12 mouse cellular contexts compared by ENCODE assay signal in genomic region chr2:20168156-20168555, GRCm38 (mm10).
"Had no signal": no experiment of that assay in that cellular context is flagged by ENCODE, and none has a peak within 500 bp of the region (broad histone marks: within the 10 kb centered on the region; RNA-seq: fewer than 3 reads in every experiment).

No protein-coding gene starts in this region.

- H3K4me3 ChIP-seq: layer of hippocampus, adult 2 months; limb, embryonic 12.5 days; liver, embryonic 13.5 days; lung, embryonic 15.5 days; myocyte; neural tube, embryonic 15.5 days had no signal

- H3K4me2 ChIP-seq: limb, embryonic 12.5 days; liver, embryonic 13.5 days; lung, embryonic 15.5 days; neural tube, embryonic 15.5 days had no signal

- DNase-seq: liver; liver, embryonic 13.5 days; liver, postnatal 0 days; midbrain, embryonic 14.5 days; spleen, adult 18-20 months; thymus, adult 2 months; thymus, postnatal 25 days had no signal

- H3K4me1 ChIP-seq: limb, embryonic 12.5 days; liver, embryonic 13.5 days; lung, embryonic 15.5 days; neural tube, embryonic 15.5 days had no signal

- H3K9ac ChIP-seq: limb, embryonic 12.5 days; liver, embryonic 13.5 days; liver, postnatal 0 days; lung, embryonic 15.5 days; neural tube, embryonic 15.5 days had no signal

- H3K27ac ChIP-seq: layer of hippocampus, adult 2 months; limb, embryonic 12.5 days; liver, embryonic 13.5 days; lung, embryonic 15.5 days; neural tube, embryonic 15.5 days had no signal

- H3K27me3 ChIP-seq: limb, embryonic 12.5 days; liver, embryonic 13.5 days; lung, embryonic 15.5 days; neural tube, embryonic 15.5 days had no signal

- H3K36me3 ChIP-seq: limb, embryonic 12.5 days; liver, embryonic 13.5 days; lung, embryonic 15.5 days; neural tube, embryonic 15.5 days had no signal

- H3K9me3 ChIP-seq: limb, embryonic 12.5 days; liver, embryonic 13.5 days; lung, embryonic 15.5 days; neural tube, embryonic 15.5 days had no signal

- ATAC-seq: liver, postnatal 0 days had no signal
